Mouse (Mus musculus) embryonic fibroblast, embryonic 13.5 days (primary cell): ENCODE measurements around the gene Gps2.

ENCODE experiments used
- CTCF ChIP-seq: IDR thresholded peaks from 2 replicates; pipeline ENCODE4 v1.5.1; 2011; ENCODE audit warnings: mild to moderate bottlenecking, control low read depth, low read length, moderate library complexity, borderline replicate concordance; ENCODE audit not compliant: insufficient read depth
- POLR2A ChIP-seq: IDR thresholded peaks from 2 replicates; pipeline ENCODE4 v1.6.1; 2011; ENCODE audit warnings: low read depth, mild to moderate bottlenecking, control low read depth, low read length, moderate library complexity

GRCm38 (mm10) chr11:69952274-69952673 lies 38.6 kb downstream of the Gps2 start:
- TF ChIP-seq CTCF, result no peak
- no peak for TF ChIP-seq POLR2A
